Mouse (Mus musculus) heart, embryonic 15.5 days (tissue): Measurements from ENCODE around the gene Rprd1b. TPM values are rescaled to one million over a fixed set of nuclear protein-coding genes. Genes with fewer than 3 reads are reported as not detected.

Source experiments
- ATAC-seq: fragments of 200-750 bp; cut with Nextera tagmentation; replicated peaks from 2 replicates; pipeline ENCODE4 v1.8.0; 2017; ENCODE audit warnings: low read depth, moderate TSS enrichment; ENCODE audit not compliant: insufficient number of reproducible peaks, insufficient read depth, low FRiP score
- H3K27ac ChIP-seq: fragments of 300-500 bp; sonication (generic); 2 replicates; pipeline ENCODE4 v1.5.1; 2015; ENCODE audit warnings: mild to moderate bottlenecking, inconsistent platforms
- H3K27me3 ChIP-seq: fragments of 300-500 bp; sonication (generic); 2 replicates; pipeline ENCODE4 v1.6.1; 2015; ENCODE audit warnings: inconsistent platforms
- H3K36me3 ChIP-seq: fragments of 300-500 bp; sonication (generic); 2 replicates; pipeline ENCODE4 v1.6.1; 2015; ENCODE audit warnings: mild to moderate bottlenecking, inconsistent platforms
- H3K4me1 ChIP-seq: fragments of 300-500 bp; sonication (generic); replicated peaks from 2 replicates; pipeline ENCODE4 v1.6.1; 2015; ENCODE audit warnings: inconsistent platforms
- H3K4me2 ChIP-seq: fragments of 300-500 bp; sonication (generic); 2 replicates; pipeline ENCODE4 v1.6.1; 2015; ENCODE audit warnings: inconsistent platforms, mild to moderate bottlenecking, moderate library complexity
- H3K4me3 ChIP-seq: fragments of 300-500 bp; sonication (generic); 2 replicates; pipeline ENCODE4 v1.5.1; 2015; ENCODE audit warnings: mild to moderate bottlenecking, inconsistent platforms
- H3K9ac ChIP-seq: fragments of 300-500 bp; sonication (generic); 2 replicates; pipeline ENCODE4 v1.6.1; 2015; ENCODE audit warnings: mild to moderate bottlenecking, inconsistent platforms
- H3K9me3 ChIP-seq: fragments of 300-500 bp; sonication (generic); replicated peaks from 2 replicates; pipeline ENCODE4 v1.6.1; 2016; ENCODE audit warnings: inconsistent platforms
- WGBS: fragments of 180-500 bp; shearing (Covaris S2); methylation state at CpG from one replicate; pipeline ENCODE4 v1.1.7; 2015; ENCODE audit warnings: mixed read lengths; 5-methylcytosine and 5-hydroxymethylcytosine counted together
- polyA plus RNA-seq: library from polyadenylated mRNA; unstranded; fragments of >200 nt; fragmentation: Nextera tagmentation; extraction: Ambion mirVana; gene quantifications from 2 replicates; pipeline ENCODE4 v1.2.1, GENCODE M21; 2015

The Rprd1b gene
- polyA plus RNA-seq, 1 experiment from 2014 or later, result 28.6 TPM

DNA sequence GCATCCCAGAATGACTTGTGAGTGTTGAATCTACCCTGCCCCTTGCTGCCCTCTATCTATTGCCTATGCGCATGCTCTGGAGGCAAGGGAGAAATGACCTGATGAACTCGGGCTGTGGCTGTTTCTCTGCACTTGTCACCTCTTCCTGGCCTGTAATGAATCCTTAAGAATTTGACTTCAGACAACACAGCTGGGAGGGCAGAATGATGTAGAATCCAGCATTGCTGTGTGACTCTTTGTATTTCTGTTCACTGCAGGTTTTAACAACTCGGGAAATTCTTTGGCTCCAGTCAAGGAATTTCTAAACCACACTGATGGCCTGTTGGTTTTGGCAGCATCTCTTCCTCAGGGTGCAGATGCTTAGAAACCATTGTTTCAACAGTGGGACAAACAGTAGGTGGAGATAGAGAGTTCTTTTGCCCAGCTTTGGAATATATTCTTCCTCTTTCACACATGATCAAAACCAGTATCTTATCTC is 36.3 kb downstream of the Rprd1b start:
- 20% methylated on average over 3 of the region's 3 CpGs for WGBS
- Histone ChIP-seq H3K36me3 (peaks cover 22% of the 10 kb centered on the region), H3K27ac (peak overlapping the region; percentile 84)

DNA sequence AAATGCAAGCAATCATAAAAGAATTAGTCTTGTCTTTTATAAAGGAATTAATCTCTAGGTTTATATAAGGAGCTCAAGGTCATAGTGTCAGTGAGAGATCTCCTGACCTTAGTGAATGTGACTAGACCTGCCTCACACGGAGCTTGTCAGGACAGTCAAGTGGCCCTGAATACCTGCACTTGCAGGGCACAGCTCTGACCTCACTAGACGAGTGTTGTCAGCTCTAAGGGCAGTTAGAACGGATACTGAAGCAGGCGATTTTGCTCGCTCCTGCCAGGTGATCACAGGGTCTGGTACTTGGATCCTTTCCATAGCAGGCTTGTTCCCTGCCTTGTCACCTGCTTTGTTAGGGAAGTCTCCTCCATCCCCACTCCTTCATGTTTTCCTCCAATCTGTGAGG is 36.8 kb downstream of the Rprd1b start:
- H3K4me3 ChIP-seq, result no peak overlapping the region
- no peak overlapping the region for H3K4me2 ChIP-seq
- H3K4me1 ChIP-seq, result peaks cover 28% of the 10 kb centered on the region
- no peak overlapping the region for H3K9ac ChIP-seq
- 46% methylated on average over 5 of the region's 5 CpGs for WGBS
- H3K27me3 ChIP-seq, result no peaks in the 10 kb centered on the region
- peak; percentile 68; the same call in 1 of the 2 replicates for ATAC-seq
- H3K27ac ChIP-seq, result peak overlapping the region; percentile 84
- peaks cover 18% of the 10 kb centered on the region for H3K36me3 ChIP-seq
- no peaks in the 10 kb centered on the region for H3K9me3 ChIP-seq

More for the DNA sequence above, 36.3 kb downstream of the Rprd1b start:
- no peak overlapping the region for H3K4me3 ChIP-seq
- no peak overlapping the region for H3K9ac ChIP-seq
- H3K27me3 ChIP-seq, result no peaks in the 10 kb centered on the region
- no peak overlapping the region for H3K4me2 ChIP-seq
- H3K9me3 ChIP-seq, result no peaks in the 10 kb centered on the region
- H3K4me1 ChIP-seq, result peaks cover 28% of the 10 kb centered on the region
- peak; percentile 37; the same call in 1 of the 2 replicates for ATAC-seq

DNA sequence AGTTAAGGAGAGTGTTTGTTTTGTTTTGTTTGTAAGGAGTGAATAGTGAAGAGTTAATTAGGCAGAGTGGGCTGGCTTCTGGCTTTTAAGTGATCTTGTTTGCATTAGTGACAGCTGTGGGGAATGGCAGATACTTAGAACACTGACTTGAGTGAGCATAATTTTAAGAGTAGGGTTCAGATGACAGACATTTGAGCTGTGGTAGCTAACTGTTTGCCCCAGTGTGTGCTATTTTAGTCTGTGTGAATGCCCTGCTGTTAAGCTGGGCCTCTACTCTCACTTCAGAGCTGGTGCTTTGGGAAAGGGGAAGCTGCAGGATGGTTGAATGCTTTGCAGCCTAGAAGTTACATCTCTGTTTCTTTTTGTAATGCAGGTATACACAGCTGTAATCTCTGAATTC is 38.2 kb downstream of the Rprd1b start:
- H3K27ac ChIP-seq, result peak overlapping the region; percentile 83
- H3K9ac ChIP-seq, result no peak overlapping the region
- H3K36me3 ChIP-seq, result peaks cover 8% of the 10 kb centered on the region; the same call in 1 of the 2 replicates
- peak overlapping the region; percentile 25; the same call in 1 of the 2 replicates for H3K4me2 ChIP-seq
- H3K4me3 ChIP-seq, result no peak overlapping the region
- peaks cover 38% of the 10 kb centered on the region for H3K4me1 ChIP-seq
- no peaks in the 10 kb centered on the region for H3K27me3 ChIP-seq
- H3K9me3 ChIP-seq, result no peaks in the 10 kb centered on the region
- peak; percentile 51; the same call in 1 of the 2 replicates for ATAC-seq

- Histone ChIP-seq H3K36me3 (0 out of 2 replicates have a peak, but pooled peaks cover 9% of the 10 kb centered on the region), H3K4me1 (peaks cover 45% of the 10 kb centered on the region), H3K4me3 (no peak overlapping the region), H3K27ac (peak overlapping the region; percentile 83), H3K9me3 (no peaks in the 10 kb centered on the region), H3K4me2 (no peak overlapping the region; the same call in 1 of the 2 replicates), H3K9ac (no peak overlapping the region), H3K27me3 (no peaks in the 10 kb centered on the region)
- no peak for ATAC-seq
- 90% methylated on average over 5 of the region's 5 CpGs for whole genome bisulfite sequencing
Observed at GRCm38 (mm10) chr2:158067260-158067824, 39.0 kb downstream of the Rprd1b start.

GRCm38 (mm10) chr2:158068444-158068971 is 40.2 kb downstream of the Rprd1b start:
- H3K27me3 ChIP-seq, result no peaks in the 10 kb centered on the region
- H3K9ac ChIP-seq, result no peak overlapping the region
- no peaks in the 10 kb centered on the region for H3K9me3 ChIP-seq
- ATAC-seq, result no peak
- H3K4me3 ChIP-seq, result no peak overlapping the region
- no peak overlapping the region for H3K27ac ChIP-seq
- H3K36me3 ChIP-seq, result 0 out of 2 replicates have a peak, but pooled peaks cover 11% of the 10 kb centered on the region
- peaks cover 45% of the 10 kb centered on the region for H3K4me1 ChIP-seq
- no peak overlapping the region for H3K4me2 ChIP-seq

- H3K4me2 ChIP-seq, result no peak overlapping the region
- peaks cover 24% of the 10 kb centered on the region for H3K36me3 ChIP-seq
- peaks cover 27% of the 10 kb centered on the region for H3K4me1 ChIP-seq
- peak overlapping the region; percentile 71 for H3K27ac ChIP-seq
- H3K27me3 ChIP-seq, result no peaks in the 10 kb centered on the region
- ATAC-seq, result no peak
- H3K9me3 ChIP-seq, result no peaks in the 10 kb centered on the region
- no peak overlapping the region for H3K4me3 ChIP-seq
- no peak overlapping the region for H3K9ac ChIP-seq
- 61% methylated on average over 3 of the region's 3 CpGs for WGBS
Observed at GRCm38 (mm10) chr2:158070885-158071632, 42.8 kb downstream of the Rprd1b start.

GRCm38 (mm10) chr2:158071633-158071995 is 43.3 kb downstream of the Rprd1b start:
- Histone ChIP-seq H3K4me1 (peaks cover 23% of the 10 kb centered on the region), H3K27ac (peak overlapping the region; percentile 71), H3K9ac (no peak overlapping the region), H3K9me3 (no peaks in the 10 kb centered on the region), H3K4me2 (no peak overlapping the region), H3K4me3 (no peak overlapping the region), H3K27me3 (no peaks in the 10 kb centered on the region), H3K36me3 (peaks cover 25% of the 10 kb centered on the region)
- ATAC-seq, result no peak
- WGBS, result 75% methylated on average over 5 of the region's 5 CpGs

DNA sequence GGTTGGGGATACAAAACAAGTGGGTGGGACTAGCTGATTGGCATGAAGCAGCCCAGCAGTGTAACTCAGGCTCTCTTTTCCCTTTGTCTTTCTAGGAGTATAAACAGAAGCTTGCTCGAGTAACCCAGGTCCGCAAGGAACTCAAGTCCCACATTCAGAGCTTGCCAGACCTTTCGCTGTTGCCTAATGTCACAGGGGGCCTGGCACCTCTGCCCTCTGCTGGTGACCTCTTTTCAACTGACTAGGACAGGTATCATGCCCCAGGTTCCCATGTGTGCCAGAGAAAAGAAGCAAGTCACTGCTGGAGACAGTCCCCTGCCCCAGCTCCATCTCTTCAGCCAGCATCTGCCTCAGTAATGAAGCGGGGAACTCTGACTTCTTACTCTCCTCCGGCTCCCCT is 46.5 kb downstream of the Rprd1b start:
- Histone ChIP-seq H3K36me3 (peaks cover 34% of the 10 kb centered on the region), H3K27ac (no peak overlapping the region), H3K27me3 (no peaks in the 10 kb centered on the region), H3K9me3 (no peaks in the 10 kb centered on the region), H3K4me3 (no peak overlapping the region), H3K9ac (no peak overlapping the region), H3K4me1 (peaks cover 18% of the 10 kb centered on the region), H3K4me2 (no peak overlapping the region)
- 95% methylated on average over 5 of the region's 5 CpGs for WGBS
- ATAC-seq, result no peak

- ATAC-seq, result no peak
- 89% methylated on average over 6 of the region's 6 CpGs for WGBS
- Histone ChIP-seq H3K27ac (no peak overlapping the region), H3K9me3 (no peaks in the 10 kb centered on the region), H3K36me3 (peaks cover 31% of the 10 kb centered on the region), H3K9ac (no peak overlapping the region), H3K27me3 (no peaks in the 10 kb centered on the region), H3K4me2 (no peak overlapping the region), H3K4me1 (peaks cover 11% of the 10 kb centered on the region), H3K4me3 (no peak overlapping the region)
Observed at GRCm38 (mm10) chr2:158076690-158077089, 48.4 kb downstream of the Rprd1b start.

GRCm38 (mm10) chr2:158077981-158078380 is 49.7 kb downstream of the Rprd1b start:
- H3K4me3 ChIP-seq, result no peak overlapping the region
- peaks cover 22% of the 10 kb centered on the region for H3K36me3 ChIP-seq
- H3K27ac ChIP-seq, result no peak overlapping the region
- 0 out of 2 replicates have a peak, but pooled peaks cover 6% of the 10 kb centered on the region for H3K4me1 ChIP-seq
- WGBS, result 59% methylated on average over 2 of the region's 2 CpGs
- ATAC-seq, result no peak
- H3K27me3 ChIP-seq, result no peaks in the 10 kb centered on the region
- H3K9ac ChIP-seq, result no peak overlapping the region
- no peaks in the 10 kb centered on the region for H3K9me3 ChIP-seq
- H3K4me2 ChIP-seq, result no peak overlapping the region

GRCm38 (mm10) chr2:158078971-158079370 is 50.7 kb downstream of the Rprd1b start:
- Histone ChIP-seq H3K27me3 (no peaks in the 10 kb centered on the region), H3K4me2 (no peak overlapping the region), H3K9me3 (no peaks in the 10 kb centered on the region), H3K36me3 (peaks cover 22% of the 10 kb centered on the region), H3K27ac (no peak overlapping the region), H3K4me3 (no peak overlapping the region), H3K9ac (no peak overlapping the region), H3K4me1 (0 out of 2 replicates have a peak, but pooled peaks cover 6% of the 10 kb centered on the region)
- 82% methylated on average over 7 of the region's 7 CpGs for WGBS
- no peak for ATAC-seq
